Mouse (Mus musculus): Measurements from ENCODE around the gene Ldb3.

GRCm38 (mm10) chr14:34635721-34636120, 47.2 kb upstream of the Ldb3 start:
- TF ChIP-seq POLR2A (IDR thresholded peaks at IDR 0.05; ENCODE audit: low read depth, low read length) = no peak
- TF ChIP-seq CTCF (IDR thresholded peaks at IDR 0.05; ENCODE audit: borderline replicate concordance, insufficient read depth, low read length) = no peak

Measured in embryonic fibroblast, embryonic 13.5 days (primary cell).